Mouse (Mus musculus): Measurements from ENCODE around the gene Zdhhc7.

- TF ChIP-seq CTCF (IDR thresholded peaks at IDR 0.05) (no peak), EP300 (IDR thresholded peaks at IDR 0.05) (peak; percentile 80)
These were observed 3.5 kb upstream of the Zdhhc7 start for GRCm38 (mm10) chr8:120104721-120105272.

Data from lung, postnatal 0 days (tissue).